Mouse (Mus musculus) MEL (cell line): Measurements from ENCODE around the gene Bin2. TPM values are rescaled to one million over a fixed set of nuclear protein-coding genes. Genes with fewer than 3 reads are reported as not detected.

ENCODE experiments used
- DNase-seq: peaks from one replicate; pipeline ENCODE4 v3.0.0; 2011; ENCODE audit warnings: low read depth, low spot score
- H3K27ac ChIP-seq: 2 replicates; pipeline ENCODE4 v1.5.1; 2012; ENCODE audit warnings: low read depth, mild to moderate bottlenecking, control low read depth, low read length, moderate library complexity; ENCODE audit not compliant: control insufficient read depth
- H3K27me3 ChIP-seq, 2 experiments: fragments of 150-350 bp in 1 of 2; sonication (generic) in 1 of 2; 2 replicates each; pipeline ENCODE4 v1.6.1; 2012; ENCODE audit warnings: low read length in 2 of 2, mild to moderate bottlenecking in 2 of 2, improper control_type of control experiment in 1 of 2, moderate library complexity in 1 of 2; ENCODE audit not compliant: insufficient read depth in 2 of 2, control insufficient read depth in 1 of 2
- H3K36me3 ChIP-seq, 2 experiments: 2 replicates each; pipeline ENCODE4 v1.6.1; 2012 to 2014; ENCODE audit warnings: low read length in 2 of 2, improper control_type of control experiment in 1 of 2, inconsistent platforms in 1 of 2, mild to moderate bottlenecking in 1 of 2; ENCODE audit not compliant: insufficient read depth in 2 of 2, control insufficient read depth in 1 of 2
- H3K4me1 ChIP-seq, 2 experiments: fragments of 150-350 bp in 1 of 2; sonication (generic) in 1 of 2; 2 replicates each; pipeline ENCODE4 v1.6.1; 2012; ENCODE audit warnings: low read length in 2 of 2, improper control_type of control experiment in 1 of 2, mild to moderate bottlenecking in 1 of 2; ENCODE audit not compliant: insufficient read depth in 2 of 2, control insufficient read depth in 1 of 2
- H3K4me3 ChIP-seq, 2 experiments: fragments of 150-350 bp in 1 of 2; sonication (generic) in 1 of 2; 2 replicates each; pipeline ENCODE4 v1.5.1; 2012; ENCODE audit warnings: low read depth in 2 of 2, low read length in 2 of 2, mild to moderate bottlenecking in 2 of 2, moderate library complexity in 2 of 2, control low read depth in 1 of 2, improper control_type of control experiment in 1 of 2; ENCODE audit not compliant: control insufficient read depth in 1 of 2, insufficient read depth in 1 of 2
- H3K79me2 ChIP-seq: 2 replicates; pipeline ENCODE4 v1.6.1; 2012; ENCODE audit warnings: mild to moderate bottlenecking, low read length, moderate library complexity; ENCODE audit not compliant: control insufficient read depth, poor library complexity, insufficient read depth
- H3K9ac ChIP-seq: 2 replicates; pipeline ENCODE4 v1.6.1; 2012; ENCODE audit warnings: low read depth, mild to moderate bottlenecking, control low read depth, low read length, moderate library complexity; ENCODE audit not compliant: control insufficient read depth, poor library complexity, severe bottlenecking
- H3K9me3 ChIP-seq: fragments of 150-350 bp; sonication (generic); replicated peaks from 2 replicates; pipeline ENCODE4 v1.6.1; 2012; ENCODE audit warnings: mild to moderate bottlenecking, low read length, improper control_type of control experiment, moderate library complexity; ENCODE audit not compliant: insufficient read depth
- CHD1 ChIP-seq: IDR thresholded peaks from 2 replicates; pipeline ENCODE4 v1.6.1; 2012; ENCODE audit warnings: low read depth, mild to moderate bottlenecking, inconsistent platforms, low read length, improper control_type of control experiment
- CHD2 ChIP-seq: IDR thresholded peaks from 2 replicates; pipeline ENCODE4 v1.6.1; 2011; ENCODE audit warnings: low read length, improper control_type of control experiment
- E2F4 ChIP-seq: IDR thresholded peaks from 2 replicates; pipeline ENCODE4 v1.6.1; 2011; ENCODE audit warnings: low read depth, low read length, improper control_type of control experiment, borderline replicate concordance
- ELF1 ChIP-seq: IDR thresholded peaks from 2 replicates; pipeline ENCODE4 v1.6.1; 2014; ENCODE audit warnings: low read depth, mild to moderate bottlenecking, inconsistent platforms, low read length, improper control_type of control experiment, moderate library complexity
- EP300 ChIP-seq, 2 experiments: IDR thresholded peaks; 2 replicates each; pipeline ENCODE4 v1.6.1; 2011; ENCODE audit warnings: improper control_type of control experiment in 2 of 2, low read length in 2 of 2, low read depth in 1 of 2, mild to moderate bottlenecking in 1 of 2
- ETS1 ChIP-seq: IDR thresholded peaks from 2 replicates; pipeline ENCODE4 v1.6.1; 2012; ENCODE audit warnings: low read depth, mild to moderate bottlenecking, inconsistent platforms, low read length, improper control_type of control experiment, moderate library complexity
- HCFC1 ChIP-seq: IDR thresholded peaks from 2 replicates; pipeline ENCODE4 v1.6.1; 2012; ENCODE audit warnings: low read depth, mild to moderate bottlenecking, inconsistent platforms, low read length, improper control_type of control experiment, moderate library complexity
- JUND ChIP-seq: IDR thresholded peaks from 2 replicates; pipeline ENCODE4 v1.6.1; 2011; ENCODE audit warnings: low read depth, mild to moderate bottlenecking, improper control_type of control experiment, low read length
- MAFK ChIP-seq: IDR thresholded peaks from 2 replicates; pipeline ENCODE4 v1.6.1; 2011; ENCODE audit warnings: low read depth, mild to moderate bottlenecking, low read length, improper control_type of control experiment, borderline replicate concordance
- MAX ChIP-seq: IDR thresholded peaks from 2 replicates; pipeline ENCODE4 v1.6.1; 2011; ENCODE audit warnings: low read length, improper control_type of control experiment
- MEF2A ChIP-seq: IDR thresholded peaks from 2 replicates; pipeline ENCODE4 v1.6.1; 2014; ENCODE audit warnings: low read depth, mild to moderate bottlenecking, inconsistent platforms, low read length, improper control_type of control experiment; ENCODE audit not compliant: poor library complexity, insufficient replicate concordance, severe bottlenecking; ENCODE audit errors: extremely low read depth
- MXI1 ChIP-seq: IDR thresholded peaks from 2 replicates; pipeline ENCODE4 v1.6.1; 2011; ENCODE audit warnings: mild to moderate bottlenecking, low read depth, low read length, improper control_type of control experiment
- NRF1 ChIP-seq: IDR thresholded peaks from 2 replicates; pipeline ENCODE4 v1.6.1; 2014; ENCODE audit warnings: low read depth, mild to moderate bottlenecking, inconsistent platforms, low read length, improper control_type of control experiment, moderate library complexity; ENCODE audit not compliant: poor library complexity, insufficient read depth, severe bottlenecking
- POLR2A ChIP-seq, 2 experiments: IDR thresholded peaks; 2 replicates each; pipeline ENCODE4 v1.6.1; 2011 to 2012; ENCODE audit warnings: low read length in 2 of 2, mild to moderate bottlenecking in 2 of 2, control low read depth in 1 of 2, improper control_type of control experiment in 1 of 2, low read depth in 1 of 2, moderate library complexity in 1 of 2; ENCODE audit not compliant: control insufficient read depth in 1 of 2, insufficient read depth in 1 of 2, poor library complexity in 1 of 2
- POLR2AphosphoS5 ChIP-seq: IDR thresholded peaks from 2 replicates; pipeline ENCODE4 v1.6.1; 2012; ENCODE audit warnings: low read depth, borderline replicate concordance, mild to moderate bottlenecking, inconsistent platforms, low read length, moderate library complexity, mixed read lengths
- RAD21 ChIP-seq: IDR thresholded peaks from 2 replicates; pipeline ENCODE4 v1.6.1; 2011; ENCODE audit warnings: mild to moderate bottlenecking, low read depth, low read length, improper control_type of control experiment
- TAL1 ChIP-seq: IDR thresholded peaks from 2 replicates; pipeline ENCODE4 v1.6.1; 2012; ENCODE audit warnings: mild to moderate bottlenecking, inconsistent platforms, low read length, moderate library complexity, mixed read lengths
- TBP ChIP-seq: IDR thresholded peaks from 2 replicates; pipeline ENCODE4 v1.8.0; 2011; ENCODE audit warnings: low read depth, low read length, improper control_type of control experiment
- ZC3H11A ChIP-seq: IDR thresholded peaks from 2 replicates; pipeline ENCODE4 v1.6.1; 2012; ENCODE audit warnings: low read depth, mild to moderate bottlenecking, inconsistent platforms, low read length, improper control_type of control experiment
- ZKSCAN1 ChIP-seq: IDR thresholded peaks from 2 replicates; pipeline ENCODE4 v1.6.1; 2012; ENCODE audit warnings: low read depth, mild to moderate bottlenecking, inconsistent platforms, low read length, improper control_type of control experiment, moderate library complexity
- ZMIZ1 ChIP-seq: IDR thresholded peaks from 2 replicates; pipeline ENCODE4 v1.6.1; 2012; ENCODE audit warnings: low read depth, mild to moderate bottlenecking, inconsistent platforms, low read length, improper control_type of control experiment, moderate library complexity
- polyA plus RNA-seq, 2 experiments: library from polyadenylated mRNA; stranded (reverse) in 1 of 2; unstranded in 1 of 2; fragments of >175 nt in 1 of 2; fragments of >200 nt in 1 of 2; gene quantifications; 2 replicates each; pipeline versions ENCODE4 v1.2.1 to v1.2.4; 2012; ENCODE audit warnings: low replicate concordance in 2 of 2, low read depth in 1 of 2; ENCODE audit not compliant: insufficient read length in 2 of 2, insufficient read depth in 1 of 2, missing spikeins in 1 of 2
- total RNA-seq: library from RNA; depleted of rRNA; stranded (reverse); fragments of 300-350 nt; gene quantifications from 2 replicates; pipeline ENCODE4 v1.2.3, GENCODE M21; 2012

The Bin2 gene
- total and polyA plus RNA-seq, 3 experiments = 79.9 to 128 (median 106) TPM

DNA sequence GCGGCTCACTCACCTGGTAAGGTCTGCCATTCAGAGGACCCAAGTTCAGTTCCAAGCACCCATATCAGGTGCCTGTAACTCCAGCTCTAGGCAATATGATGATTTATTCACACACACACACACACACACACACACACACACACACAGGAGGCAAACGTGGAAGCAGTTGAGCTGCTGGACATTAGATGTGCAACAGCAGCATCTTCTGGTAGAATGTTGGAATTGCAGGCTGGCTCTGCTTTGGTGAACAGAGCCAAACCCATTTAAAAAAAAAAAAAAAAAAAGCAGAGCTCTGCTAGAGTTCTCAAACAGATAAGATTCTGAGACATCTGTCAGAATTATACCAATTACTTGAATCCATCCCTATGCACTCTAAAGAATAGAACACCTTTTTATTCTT, 13.7 kb upstream of the Bin2 start (continued):
- TF ChIP-seq TAL1 (peak; percentile 26; the same call in 1 of the 2 replicates), MXI1 (peak; percentile 81), MAFK (0 out of 2 replicates have a peak, but pooled peaks have one; percentile 53)

DNA sequence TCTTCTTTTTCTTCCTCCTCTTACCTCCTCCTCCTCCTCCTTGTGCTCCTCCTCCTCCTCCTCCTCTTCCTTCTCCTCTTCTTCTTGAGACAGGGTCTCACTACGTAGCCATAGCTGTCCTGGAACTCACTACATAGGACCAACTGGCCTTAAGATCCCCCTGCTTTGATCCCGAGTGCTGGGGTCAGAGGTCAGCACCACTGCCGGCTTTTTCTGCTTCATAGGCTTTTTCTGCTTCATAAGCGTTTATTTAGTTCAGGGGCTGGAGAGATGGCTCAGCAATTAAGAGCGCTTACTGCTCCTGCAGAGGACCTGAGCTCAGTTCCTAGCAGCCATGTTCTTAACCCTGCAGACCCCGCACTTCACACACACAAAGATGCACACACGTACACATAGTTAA, 12.4 kb upstream of the Bin2 start:
- Histone ChIP-seq H3K4me3 (no peak overlapping the region), H3K4me1 (peaks cover 16 to 25% of the 10 kb centered on the region in 2 experiments), H3K79me2 (peaks cover 5% of the 10 kb centered on the region), H3K9me3 (no peaks in the 10 kb centered on the region), H3K9ac (no peak overlapping the region), H3K27ac (no peak overlapping the region), H3K36me3 (peaks cover 0 to 18% of the 10 kb centered on the region in 2 experiments; a peak in 2 of 4 replicates), H3K27me3 (no peaks in the 10 kb centered on the region)
- DNase-seq = no peak
- TF ChIP-seq ETS1 (no peak), JUND (no peak), EP300 (IDR thresholded peaks at IDR 0.05; ENCODE audit: low read depth in 1 of 2, low read length in 2 of 2) (no peak), MAFK (no peak; the same call in 1 of the 2 replicates), TBP (no peak), MAX (no peak), ZMIZ1 (no peak), ZC3H11A (no peak), E2F4 (no peak), POLR2A (IDR thresholded peaks at IDR 0.05; ENCODE audit: control insufficient read depth in 1 of 2, insufficient read depth in 1 of 2, low read depth in 1 of 2, low read length in 2 of 2, poor library complexity in 1 of 2) (no peak), HCFC1 (no peak), NRF1 (no peak), MEF2A (no peak), RAD21 (no peak), CHD2 (no peak), ELF1 (no peak), ZKSCAN1 (no peak), CHD1 (no peak), POLR2AphosphoS5 (no peak), TAL1 (no peak)
